Mouse (Mus musculus) heart, embryonic 16.5 days (tissue): Measurements from ENCODE around the gene Gm11627. TPM values are rescaled to one million over a fixed set of nuclear protein-coding genes. Genes with fewer than 3 reads are reported as not detected.

Experiments used
- ATAC-seq: fragments of 200-750 bp; cut with Nextera tagmentation; replicated peaks from 2 replicates; pipeline ENCODE4 v1.8.0; 2017; ENCODE audit warnings: moderate number of reproducible peaks; ENCODE audit not compliant: insufficient read depth, low FRiP score; ENCODE audit errors: extremely low read depth
- H3K27ac ChIP-seq: fragments of 300-500 bp; sonication (generic); 2 replicates; pipeline ENCODE4 v1.5.1; 2014; ENCODE audit warnings: mild to moderate bottlenecking, low read length, control low read depth, moderate library complexity
- H3K27me3 ChIP-seq: fragments of 300-500 bp; sonication (generic); 2 replicates; pipeline ENCODE4 v1.6.1; 2014; ENCODE audit warnings: low read length, mixed read lengths; ENCODE audit not compliant: control insufficient read depth, insufficient read depth
- H3K36me3 ChIP-seq: fragments of 300-500 bp; sonication (generic); 2 replicates; pipeline ENCODE4 v1.6.1; 2014; ENCODE audit not compliant: control insufficient read depth, insufficient read depth
- H3K4me1 ChIP-seq: fragments of 300-500 bp; sonication (generic); 2 replicates; pipeline ENCODE4 v1.6.1; 2014; ENCODE audit warnings: low read length, mixed read lengths; ENCODE audit not compliant: control insufficient read depth, insufficient read depth
- H3K4me2 ChIP-seq: fragments of 300-500 bp; sonication (generic); 2 replicates; pipeline ENCODE4 v1.6.1; 2014; ENCODE audit warnings: low read depth, mild to moderate bottlenecking, control low read depth, low read length
- H3K4me3 ChIP-seq: fragments of 300-500 bp; sonication (generic); 2 replicates; pipeline ENCODE4 v1.5.1; 2014; ENCODE audit warnings: mild to moderate bottlenecking, control low read depth, low read length
- H3K9ac ChIP-seq: fragments of 300-500 bp; sonication (generic); 2 replicates; pipeline ENCODE4 v1.6.1; 2014; ENCODE audit warnings: low read length, control low read depth
- H3K9me3 ChIP-seq: fragments of 300-500 bp; sonication (generic); replicated peaks from 2 replicates; pipeline ENCODE4 v1.6.1; 2016; ENCODE audit warnings: low read length; ENCODE audit not compliant: control insufficient read depth
- WGBS: fragments of 180-500 bp; shearing (Covaris S2); extraction: QIAGEN DNeasy Blood & Tissue Kit; methylation state at CpG from one replicate; pipeline ENCODE4 v1.1.7; 2014; 5-methylcytosine and 5-hydroxymethylcytosine counted together
- polyA plus RNA-seq: library from polyadenylated mRNA; unstranded; fragments of >200 nt; fragmentation: Nextera tagmentation; extraction: Ambion mirVana; gene quantifications from 2 replicates; pipeline ENCODE4 v1.2.1, GENCODE M21; 2015

The Gm11627 gene
- polyA plus RNA-seq, 1 experiment from 2014 or later: 9.5 TPM

DNA sequence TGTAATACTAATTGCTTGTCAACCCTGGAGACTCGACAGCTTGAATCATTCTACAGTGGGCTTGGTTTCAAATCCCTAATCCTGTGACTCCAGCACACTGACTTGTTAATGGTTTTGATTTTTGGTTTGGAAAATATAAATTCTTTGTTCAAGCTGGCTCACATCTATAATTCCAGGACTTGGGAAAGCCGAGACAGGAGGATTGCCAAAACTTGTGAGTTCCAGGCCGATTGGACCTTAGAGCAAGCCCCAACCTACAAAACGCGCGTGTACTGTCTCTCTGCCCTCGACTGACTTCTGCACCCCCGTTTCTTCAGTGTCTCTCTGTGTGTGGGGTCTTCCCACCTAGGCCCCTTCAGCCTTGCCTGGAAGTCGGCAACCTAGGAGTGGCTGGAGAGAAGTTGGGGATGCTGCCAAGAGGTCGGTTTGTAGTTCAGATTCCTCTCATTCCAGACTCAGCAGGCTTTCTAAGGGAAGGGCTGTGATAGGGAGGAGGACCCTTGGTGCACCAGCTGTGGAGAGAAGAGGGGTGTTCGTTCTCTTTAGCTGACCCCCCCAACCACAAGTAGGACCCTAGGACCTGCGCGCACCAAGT lies 2.9 kb upstream of the Gm11627 start:
- 18% methylated on average over 13 of the region's 13 CpGs for WGBS
- H3K4me2 ChIP-seq: peak overlapping the region; percentile 43

GRCm38 (mm10) chr11:102581281-102582015 lies 2.2 kb upstream of the Gm11627 start:
- H3K27me3 ChIP-seq: no peaks in the 10 kb centered on the region
- ATAC-seq: no peak
- H3K36me3 ChIP-seq: no peaks in the 10 kb centered on the region
- H3K4me2 ChIP-seq: no peak overlapping the region
- H3K9me3 ChIP-seq: no peaks in the 10 kb centered on the region
- H3K4me1 ChIP-seq: peaks cover 23% of the 10 kb centered on the region
- no peak overlapping the region for H3K4me3 ChIP-seq
- WGBS: 24% methylated on average over 11 of the region's 11 CpGs
- H3K9ac ChIP-seq: peak overlapping the region; percentile 7; the same call in 1 of the 2 replicates
- peak overlapping the region; percentile 78 for H3K27ac ChIP-seq

More for the DNA sequence above, 2.9 kb upstream of the Gm11627 start:
- Histone ChIP-seq H3K27ac (peak overlapping the region; percentile 78), H3K4me3 (no peak overlapping the region), H3K4me1 (peaks cover 23% of the 10 kb centered on the region), H3K9me3 (no peaks in the 10 kb centered on the region), H3K36me3 (no peaks in the 10 kb centered on the region), H3K27me3 (no peaks in the 10 kb centered on the region), H3K9ac (peak overlapping the region; percentile 62)
- ATAC-seq: peak; percentile 61

- Histone ChIP-seq H3K4me1 (peaks cover 23% of the 10 kb centered on the region), H3K4me2 (peak overlapping the region; percentile 59), H3K9ac (peak overlapping the region; percentile 73), H3K36me3 (no peaks in the 10 kb centered on the region), H3K4me3 (no peak overlapping the region), H3K9me3 (no peaks in the 10 kb centered on the region), H3K27me3 (no peaks in the 10 kb centered on the region), H3K27ac (peak overlapping the region; percentile 78)
- 46% methylated on average over 3 of the region's 3 CpGs for WGBS
- no peak for ATAC-seq
These were observed 721 bp upstream of the Gm11627 start for GRCm38 (mm10) chr11:102580034-102580330.

DNA sequence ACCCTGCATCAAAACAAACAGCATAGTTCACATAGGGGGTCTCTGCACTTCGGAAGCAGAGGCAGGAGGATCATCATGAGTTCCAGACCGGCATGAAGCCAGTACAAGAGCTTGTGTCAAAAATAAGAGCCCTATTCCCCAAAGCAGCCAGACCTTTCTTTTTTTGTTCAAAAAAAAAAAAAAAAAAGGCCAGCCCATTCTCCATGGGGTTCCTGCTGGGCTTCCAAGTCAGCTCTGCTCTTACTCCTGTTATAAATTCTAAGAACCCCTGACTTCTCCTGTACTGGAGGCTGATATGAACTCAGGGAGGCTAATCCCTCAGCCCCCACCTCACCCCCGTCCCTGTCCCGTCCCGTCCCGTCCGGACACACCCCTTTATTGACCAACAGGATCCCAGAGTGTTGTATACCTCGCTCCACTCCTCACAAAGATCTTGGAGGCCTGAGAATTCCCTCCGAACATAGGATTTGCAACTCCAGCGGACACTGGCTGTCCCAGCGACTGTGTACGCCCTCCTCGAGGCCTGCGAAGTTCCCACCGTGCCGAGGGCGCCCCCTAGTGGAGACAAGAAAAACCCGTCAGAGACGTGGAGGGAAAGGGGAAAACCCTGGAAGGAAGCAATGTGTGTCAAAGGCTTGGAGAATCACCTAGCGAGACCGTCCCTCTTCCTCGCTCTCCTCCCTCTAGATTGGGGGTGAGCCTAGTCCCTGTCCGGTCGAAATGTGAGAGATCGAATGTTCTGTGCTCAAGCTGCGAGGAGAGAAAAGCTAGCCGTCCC lies 731 bp downstream of the Gm11627 start:
- Histone ChIP-seq H3K9me3 (no peaks in the 10 kb centered on the region), H3K27me3 (no peaks in the 10 kb centered on the region), H3K4me1 (peaks cover 23% of the 10 kb centered on the region), H3K4me3 (peak overlapping the region; percentile 44), H3K4me2 (peak overlapping the region; percentile 59), H3K9ac (peak overlapping the region; percentile 73), H3K27ac (peak overlapping the region; percentile 78), H3K36me3 (no peaks in the 10 kb centered on the region)
- ATAC-seq: peak; percentile 47; the same call in 1 of the 2 replicates
- 9% methylated on average over 27 of the region's 27 CpGs for WGBS

- Histone ChIP-seq H3K27ac (no peak overlapping the region), H3K4me2 (no peak overlapping the region), H3K9me3 (no peaks in the 10 kb centered on the region), H3K27me3 (no peaks in the 10 kb centered on the region), H3K36me3 (no peaks in the 10 kb centered on the region), H3K4me1 (peaks cover 3% of the 10 kb centered on the region; the same call in 1 of the 2 replicates), H3K9ac (no peak overlapping the region), H3K4me3 (no peak overlapping the region)
- ATAC-seq: no peak
- 33% methylated on average over 13 of the region's 13 CpGs for WGBS
These were observed 3.1 kb downstream of the Gm11627 start for GRCm38 (mm10) chr11:102576050-102576754.

GRCm38 (mm10) chr11:102575034-102575433 lies 4.2 kb downstream of the Gm11627 start:
- WGBS: 80% methylated on average over 1 of the region's 1 CpGs
- H3K27ac ChIP-seq: no peak overlapping the region
- no peak overlapping the region for H3K4me2 ChIP-seq
- H3K9ac ChIP-seq: no peak overlapping the region
- H3K9me3 ChIP-seq: no peaks in the 10 kb centered on the region
- H3K4me1 ChIP-seq: 0 out of 2 replicates have a peak, but pooled peaks cover 3% of the 10 kb centered on the region
- no peaks in the 10 kb centered on the region for H3K27me3 ChIP-seq
- H3K4me3 ChIP-seq: no peak overlapping the region
- no peaks in the 10 kb centered on the region for H3K36me3 ChIP-seq
- no peak for ATAC-seq

GRCm38 (mm10) chr11:102572866-102573663 lies 6.2 kb downstream of the Gm11627 start:
- no peak overlapping the region for H3K27ac ChIP-seq

DNA sequence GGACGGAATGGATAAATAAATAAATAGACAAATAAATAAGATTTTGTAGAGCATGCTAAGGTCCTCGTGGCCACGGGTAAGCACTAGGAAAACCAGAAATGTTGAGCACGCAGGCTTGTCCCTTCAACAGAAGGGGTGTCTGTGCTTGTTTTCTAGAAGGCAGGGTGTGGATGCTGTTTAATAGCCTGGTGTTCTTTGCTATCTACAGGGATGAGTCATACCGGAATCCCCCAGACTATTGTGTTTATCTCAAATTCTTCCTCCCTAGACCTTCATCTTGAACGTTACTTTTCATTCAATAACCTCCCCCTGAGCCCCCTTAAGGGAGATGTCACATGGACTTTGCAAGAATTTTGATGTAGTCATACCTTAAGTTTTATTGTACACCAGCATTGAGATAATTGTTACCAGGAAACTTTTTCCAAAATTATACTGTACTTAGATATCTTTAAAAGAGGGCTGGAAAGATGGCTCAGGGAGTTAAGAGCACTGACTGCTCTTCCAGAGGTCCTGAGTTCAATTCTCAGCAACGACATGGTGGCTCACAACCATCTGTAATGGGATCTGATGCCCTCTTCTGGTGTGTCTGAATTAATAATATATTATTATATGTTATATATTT lies 10.4 kb downstream of the Gm11627 start:
- 0 out of 2 replicates have a peak, but pooled peaks cover 3% of the 10 kb centered on the region for H3K4me1 ChIP-seq
- H3K27ac ChIP-seq: no peak overlapping the region
- no peaks in the 10 kb centered on the region for H3K27me3 ChIP-seq
- WGBS: 64% methylated on average over 7 of the region's 7 CpGs
- H3K36me3 ChIP-seq: no peaks in the 10 kb centered on the region
- ATAC-seq: no peak
- no peak overlapping the region for H3K9ac ChIP-seq
- H3K4me3 ChIP-seq: no peak overlapping the region
- H3K4me2 ChIP-seq: no peak overlapping the region
- no peaks in the 10 kb centered on the region for H3K9me3 ChIP-seq

More at GRCm38 (mm10) chr11:102572866-102573663, 6.2 kb downstream of the Gm11627 start:
- Histone ChIP-seq H3K9me3 (no peaks in the 10 kb centered on the region), H3K9ac (peak overlapping the region; percentile 77), H3K27me3 (no peaks in the 10 kb centered on the region), H3K4me1 (no peaks in the 10 kb centered on the region), H3K4me3 (peak overlapping the region; percentile 62), H3K36me3 (no peaks in the 10 kb centered on the region), H3K4me2 (peak overlapping the region; percentile 84)
- WGBS: 15% methylated on average over 18 of the region's 18 CpGs
- ATAC-seq: 0 out of 2 replicates have a peak, but pooled peaks have one; percentile 69
